Mouse (Mus musculus) erythroid progenitor cell, adult 5-6 weeks (primary cell): ENCODE data around the gene Olfr291. TPM values are rescaled to one million over a fixed set of nuclear protein-coding genes. Genes with fewer than 3 reads are reported as not detected.

ENCODE experiments used
- ATAC-seq: replicated peaks from 2 replicates; pipeline ENCODE4 v1.8.0; 2016; ENCODE audit warnings: moderate number of reproducible peaks, mild to moderate bottlenecking, moderate TSS enrichment, inconsistent platforms; ENCODE audit not compliant: poor library complexity, low FRiP score, severe bottlenecking
- total RNA-seq, 2 experiments: library from RNA; stranded (forward) in 1 of 2; stranded (reverse) in 1 of 2; fragments of 150-400 nt in 1 of 2; fragments of 186-747, 209-891 nt in 1 of 2; gene quantifications; 2 replicates each; pipeline versions ENCODE4 v1.2.3 to v1.2.4; 2015 to 2017; ENCODE audit warnings: low replicate concordance in 2 of 2

Gene Olfr291
- total RNA-seq (2015; ENCODE audit: low replicate concordance): not detected in 2 replicates
- not detected in 2 replicates for total RNA-seq (2017; ENCODE audit: low replicate concordance)

DNA sequence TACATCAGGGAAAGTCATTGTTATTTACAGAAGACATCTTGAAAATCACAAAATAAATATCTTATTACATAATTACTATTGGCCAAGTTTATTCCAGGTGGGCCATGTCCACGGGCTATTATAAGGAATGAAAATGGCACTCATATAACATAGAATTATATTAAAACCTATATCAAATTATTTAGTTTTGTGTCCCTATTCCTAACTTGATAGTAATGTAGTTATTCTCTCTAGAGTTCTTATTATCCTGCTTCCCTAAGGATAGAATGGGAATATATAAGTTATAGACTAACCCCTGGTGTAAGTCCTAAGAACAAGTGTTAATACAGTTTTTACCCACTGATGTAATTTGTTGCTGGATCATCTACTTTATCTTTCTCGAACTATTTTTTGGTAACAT is at the start of gene Olfr291:
Gene Olfr291 (plus strand): TSS at position 301 of the 400 bp plus-strand sequence.
- no peak for ATAC-seq

DNA sequence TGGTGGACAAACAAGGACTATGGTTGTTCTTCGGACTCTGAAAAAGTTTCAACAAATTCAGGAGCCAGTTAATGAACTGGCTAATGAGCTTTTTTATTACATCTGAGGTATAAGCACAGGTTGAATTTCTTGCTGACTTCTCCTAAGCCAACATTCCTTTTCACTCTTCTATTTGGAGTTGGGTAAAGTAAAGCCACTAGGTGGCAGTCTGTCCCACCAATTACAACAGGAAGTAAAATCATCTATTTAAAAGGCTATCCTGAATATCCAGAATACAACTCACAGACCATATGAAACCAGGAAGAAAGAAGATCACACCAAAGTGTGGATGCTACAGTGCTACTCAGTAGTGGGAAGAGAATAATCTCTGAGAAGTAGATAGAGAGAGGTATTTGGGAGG is 48.1 kb upstream of the Olfr291 start:
- no peak for ATAC-seq

DNA sequence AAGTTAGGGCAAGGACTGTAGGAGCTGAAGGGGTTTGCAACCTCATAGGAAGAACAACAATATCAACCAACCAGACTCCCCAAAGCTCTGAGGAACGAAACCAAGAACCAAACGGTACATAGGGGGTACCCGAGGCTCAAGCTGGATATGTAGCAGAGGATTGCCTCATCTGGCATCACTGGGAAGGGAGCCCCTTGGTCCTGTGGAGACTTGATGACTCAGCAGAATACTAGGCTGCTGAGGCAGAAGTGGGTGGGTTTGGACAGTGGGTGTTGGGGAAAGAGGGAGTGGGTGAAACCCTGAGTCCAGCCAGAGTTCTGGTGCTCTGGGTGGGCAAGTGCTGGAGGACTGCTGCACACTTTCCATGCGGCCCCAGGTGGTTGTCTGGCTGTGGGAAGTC is 47.2 kb upstream of the Olfr291 start:
- ATAC-seq: no peak

DNA sequence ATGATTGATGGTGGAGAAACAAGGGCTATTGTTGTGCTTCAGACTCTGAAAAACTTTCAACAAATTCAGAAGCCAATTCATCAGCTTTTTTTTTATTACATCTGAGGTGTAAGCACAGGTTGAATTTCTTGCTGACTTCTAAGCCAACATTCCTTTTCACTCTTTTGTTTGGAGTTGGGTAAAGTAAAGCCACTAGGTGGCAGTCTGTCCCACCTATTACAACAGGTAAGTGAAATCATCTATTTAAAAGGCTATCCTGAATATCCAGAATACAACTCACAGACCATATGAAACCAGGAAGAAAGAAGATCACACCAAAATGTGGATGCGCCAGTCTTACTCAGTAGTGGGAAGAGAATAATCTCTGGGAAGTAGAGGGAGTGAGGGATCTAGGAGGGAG is 31.2 kb downstream of the Olfr291 start:
- no peak for ATAC-seq

Other genes starting within 250 kb of the Olfr291 start
- 1.7 TPM in 1 of 2 replicates, not detected in the other for gene Fah, start 246.8 kb upstream of the Olfr291 start, total RNA-seq (2015; ENCODE audit: low replicate concordance)
- gene Fah, start 246.8 kb upstream of the Olfr291 start, total RNA-seq (2017; ENCODE audit: low replicate concordance): 0.13 TPM in 1 of 2 replicates, not detected in the other
- gene Zfand6, start 163.6 kb upstream of the Olfr291 start, total RNA-seq (2015; ENCODE audit: low replicate concordance): 182 and 220 TPM in 2 replicates
- 162 and 171 TPM in 2 replicates for gene Zfand6, start 163.6 kb upstream of the Olfr291 start, total RNA-seq (2017; ENCODE audit: low replicate concordance)
- not detected in 2 replicates for gene Vmn2r65, start 110.6 kb downstream of the Olfr291 start, total RNA-seq (2015; ENCODE audit: low replicate concordance)
- gene Vmn2r65, start 110.6 kb downstream of the Olfr291 start, total RNA-seq (2017; ENCODE audit: low replicate concordance): not detected in 2 replicates
- not detected in 2 replicates for gene Vmn2r66, start 158.7 kb downstream of the Olfr291 start, total RNA-seq (2015; ENCODE audit: low replicate concordance)
- gene Vmn2r66, start 158.7 kb downstream of the Olfr291 start, total RNA-seq (2017; ENCODE audit: low replicate concordance): not detected in 2 replicates